23 mouse cellular contexts compared by ENCODE assay signal in the genomic region with DNA sequence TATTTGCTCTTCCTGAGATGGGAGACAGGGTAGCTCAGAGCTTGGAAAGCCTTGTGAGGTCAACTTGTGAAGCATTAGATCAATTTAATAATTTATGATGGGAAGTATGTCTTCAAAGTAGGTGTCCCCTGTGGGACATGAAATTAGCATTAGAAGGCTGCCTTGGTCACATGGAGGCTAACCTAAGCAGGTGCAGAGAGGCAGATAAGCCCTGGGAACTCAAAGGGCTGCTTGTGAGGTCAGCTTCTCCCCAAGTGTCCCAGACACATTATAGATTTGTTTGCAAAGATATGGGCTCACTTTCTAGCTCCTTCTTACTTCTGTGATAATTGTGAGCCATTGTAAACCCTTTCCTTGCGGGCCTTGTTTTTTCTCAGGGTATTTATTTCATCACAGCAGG.
DNase-seq lines count a peak whose midpoint lies in the region; ATAC-seq lines count a peak whose summit lies in the region.
"Had no signal": no experiment of that assay in that cellular context is flagged by ENCODE, and none has a peak within 500 bp of the region (broad histone marks: within the 10 kb centered on the region; RNA-seq: fewer than 3 reads in every experiment).

No protein-coding gene starts in this region.

- H3K9ac ChIP-seq in hindbrain, embryonic 11.5 days (ENCODE audit: low read depth, low read length) = no peak overlapping the region
- no peak overlapping the region for H3K9ac ChIP-seq in hindbrain, embryonic 13.5 days
- no peak overlapping the region for H3K9ac ChIP-seq in midbrain, embryonic 14.5 days (replicated peaks; ENCODE audit: low read length)
- no peak overlapping the region for H3K9ac ChIP-seq in forebrain, embryonic 15.5 days (replicated peaks)
- H3K9ac ChIP-seq in kidney, embryonic 14.5 days (ENCODE audit: low read depth, low read length) = no peak overlapping the region
- H3K9ac ChIP-seq: forebrain, embryonic 13.5 days; forebrain, postnatal 0 days; hindbrain, embryonic 15.5 days had no signal

- 39% methylated on average over 1 of the region's 1 CpGs for WGBS in hindbrain, embryonic 11.5 days
- WGBS in hindbrain, embryonic 13.5 days = 38% methylated on average over 1 of the region's 1 CpGs
- 30% methylated on average over 1 of the region's 1 CpGs for WGBS in midbrain, embryonic 14.5 days
- 46% methylated on average over 1 of the region's 1 CpGs for WGBS in midbrain, embryonic 10.5 days
- 19% methylated on average over 1 of the region's 1 CpGs for WGBS in forebrain, embryonic 15.5 days
- WGBS in kidney, embryonic 14.5 days = 50% methylated on average over 1 of the region's 1 CpGs

- no peak for DNase-seq in hindbrain, embryonic 11.5 days (ENCODE audit: low spot score)
- DNase-seq in midbrain, embryonic 14.5 days = peak; percentile 21
- no peak for DNase-seq in midbrain, embryonic 10.5 days (ENCODE audit: low spot score)
- peak; percentile 10 for DNase-seq in retina, postnatal 1 day
- DNase-seq: adrenal gland, adult 2 months; adrenal gland, postnatal 14 days; B cell, adult 2 months; cerebellum, adult 11-12 months; cerebellum, adult 8-10 months; cerebellum, postnatal 36 days; forebrain, postnatal 0 days; gastrocnemius, postnatal 25 days; heart, adult 11 months had no signal

- ATAC-seq in hindbrain, embryonic 11.5 days (ENCODE audit: low FRiP score) = peak; percentile 38; the same call in 1 of the 2 replicates
- ATAC-seq in hindbrain, embryonic 13.5 days (ENCODE audit: low FRiP score) = no peak
- no peak for ATAC-seq in midbrain, embryonic 14.5 days (ENCODE audit: low FRiP score, low TSS enrichment)
- peak; percentile 49 to 53; a peak in 2 of 4 replicates for ATAC-seq in hematopoietic stem cell, adult 5-6 weeks (replicated peaks in 1 of 2; ENCODE audit: insufficient read depth in 1 of 2, low FRiP score in 2 of 2, low TSS enrichment in 1 of 2, low read depth in 1 of 2, poor library complexity in 2 of 2, severe bottlenecking in 2 of 2)
- no peak for ATAC-seq in forebrain, embryonic 15.5 days (replicated peaks)
- no peak for ATAC-seq in kidney, embryonic 14.5 days (ENCODE audit: low FRiP score, low TSS enrichment)
- ATAC-seq: forebrain, embryonic 13.5 days; forebrain, postnatal 0 days had no signal

- H3K27ac ChIP-seq in hindbrain, embryonic 11.5 days (ENCODE audit: low read depth, low read length) = no peak overlapping the region
- H3K27ac ChIP-seq in hindbrain, embryonic 13.5 days = no peak overlapping the region
- H3K27ac ChIP-seq in midbrain, embryonic 14.5 days (replicated peaks; ENCODE audit: low read depth, low read length) = no peak overlapping the region
- H3K27ac ChIP-seq in midbrain, embryonic 10.5 days (replicated peaks) = no peak overlapping the region
- H3K27ac ChIP-seq in forebrain, embryonic 15.5 days (replicated peaks) = no peak overlapping the region
- H3K27ac ChIP-seq in kidney, embryonic 14.5 days (ENCODE audit: low read depth, low read length) = no peak overlapping the region
- H3K27ac ChIP-seq: forebrain, embryonic 10.5 days; forebrain, embryonic 13.5 days; hindbrain, embryonic 10.5 days; hindbrain, embryonic 15.5 days had no signal

- no peaks in the 10 kb centered on the region for H3K4me1 ChIP-seq in hindbrain, embryonic 11.5 days (replicated peaks; ENCODE audit: control insufficient read depth, insufficient read depth, low read length)
- no peaks in the 10 kb centered on the region for H3K4me1 ChIP-seq in hindbrain, embryonic 13.5 days (replicated peaks)
- no peaks in the 10 kb centered on the region for H3K4me1 ChIP-seq in midbrain, embryonic 14.5 days (ENCODE audit: control insufficient read depth, insufficient read depth, low read length)
- no peaks in the 10 kb centered on the region for H3K4me1 ChIP-seq in midbrain, embryonic 10.5 days
- H3K4me1 ChIP-seq in forebrain, embryonic 15.5 days = no peaks in the 10 kb centered on the region
- no peaks in the 10 kb centered on the region for H3K4me1 ChIP-seq in kidney, embryonic 14.5 days (ENCODE audit: control insufficient read depth, insufficient read depth, low read length)
- H3K4me1 ChIP-seq: forebrain, embryonic 10.5 days; forebrain, embryonic 13.5 days; hindbrain, embryonic 10.5 days; hindbrain, embryonic 15.5 days had no signal

- H3K4me3 ChIP-seq in hindbrain, embryonic 11.5 days (ENCODE audit: low read depth, low read length) = no peak overlapping the region
- H3K4me3 ChIP-seq in hindbrain, embryonic 13.5 days = no peak overlapping the region
- no peak overlapping the region for H3K4me3 ChIP-seq in midbrain, embryonic 14.5 days (replicated peaks; ENCODE audit: low read depth, low read length)
- H3K4me3 ChIP-seq in midbrain, embryonic 10.5 days = no peak overlapping the region
- H3K4me3 ChIP-seq in forebrain, embryonic 15.5 days = no peak overlapping the region
- H3K4me3 ChIP-seq in kidney, embryonic 14.5 days (ENCODE audit: low read length) = no peak overlapping the region
- H3K4me3 ChIP-seq: forebrain, embryonic 10.5 days; forebrain, embryonic 13.5 days; hindbrain, embryonic 10.5 days; hindbrain, embryonic 15.5 days had no signal

- H3K9me3 ChIP-seq in hindbrain, embryonic 11.5 days (ENCODE audit: control insufficient read depth, low read length) = no peaks in the 10 kb centered on the region
- no peaks in the 10 kb centered on the region for H3K9me3 ChIP-seq in hindbrain, embryonic 13.5 days
- H3K9me3 ChIP-seq in midbrain, embryonic 14.5 days (ENCODE audit: control insufficient read depth, low read length) = no peaks in the 10 kb centered on the region
- no peaks in the 10 kb centered on the region for H3K9me3 ChIP-seq in midbrain, embryonic 10.5 days (replicated peaks)
- no peaks in the 10 kb centered on the region for H3K9me3 ChIP-seq in forebrain, embryonic 15.5 days
- no peaks in the 10 kb centered on the region for H3K9me3 ChIP-seq in kidney, embryonic 14.5 days (ENCODE audit: control insufficient read depth, low read length)
- H3K9me3 ChIP-seq: forebrain, embryonic 10.5 days; forebrain, embryonic 13.5 days; hindbrain, embryonic 10.5 days; hindbrain, embryonic 15.5 days had no signal

- no peaks in the 10 kb centered on the region for H3K27me3 ChIP-seq in hindbrain, embryonic 11.5 days (ENCODE audit: control insufficient read depth, insufficient read depth, low read length)
- H3K27me3 ChIP-seq in hindbrain, embryonic 13.5 days = no peaks in the 10 kb centered on the region
- no peaks in the 10 kb centered on the region for H3K27me3 ChIP-seq in midbrain, embryonic 14.5 days (ENCODE audit: control insufficient read depth, insufficient read depth, low read length)
- H3K27me3 ChIP-seq in midbrain, embryonic 10.5 days (ENCODE audit: low read depth, poor library complexity, severe bottlenecking) = no peaks in the 10 kb centered on the region
- no peaks in the 10 kb centered on the region for H3K27me3 ChIP-seq in forebrain, embryonic 15.5 days
- H3K27me3 ChIP-seq in kidney, embryonic 14.5 days (ENCODE audit: control insufficient read depth, insufficient read depth, low read length) = no peaks in the 10 kb centered on the region
- H3K27me3 ChIP-seq: CH12.LX; forebrain, embryonic 13.5 days; hindbrain, embryonic 15.5 days had no signal

- no peak overlapping the region for H3K4me2 ChIP-seq in hindbrain, embryonic 11.5 days (replicated peaks; ENCODE audit: low read depth, low read length)
- no peak overlapping the region for H3K4me2 ChIP-seq in hindbrain, embryonic 13.5 days
- no peak overlapping the region for H3K4me2 ChIP-seq in midbrain, embryonic 14.5 days (ENCODE audit: low read length)
- H3K4me2 ChIP-seq in forebrain, embryonic 15.5 days (replicated peaks) = no peak overlapping the region
- no peak overlapping the region for H3K4me2 ChIP-seq in kidney, embryonic 14.5 days (replicated peaks; ENCODE audit: low read depth, low read length)
- H3K4me2 ChIP-seq: forebrain, embryonic 13.5 days; heart, embryonic 11.5 days; hindbrain, embryonic 15.5 days had no signal

- H3K36me3 ChIP-seq in hindbrain, embryonic 11.5 days (ENCODE audit: control insufficient read depth, insufficient read depth, low read length) = no peaks in the 10 kb centered on the region
- H3K36me3 ChIP-seq in hindbrain, embryonic 13.5 days = no peaks in the 10 kb centered on the region
- no peaks in the 10 kb centered on the region for H3K36me3 ChIP-seq in midbrain, embryonic 14.5 days (ENCODE audit: control insufficient read depth, insufficient read depth, low read length)
- H3K36me3 ChIP-seq in midbrain, embryonic 10.5 days = no peaks in the 10 kb centered on the region
- H3K36me3 ChIP-seq in forebrain, embryonic 15.5 days = no peaks in the 10 kb centered on the region
- H3K36me3 ChIP-seq in kidney, embryonic 14.5 days (ENCODE audit: control insufficient read depth, insufficient read depth, low read length) = no peaks in the 10 kb centered on the region
- H3K36me3 ChIP-seq: forebrain, embryonic 10.5 days; hindbrain, embryonic 10.5 days; hindbrain, embryonic 15.5 days had no signal

Comparison
In these comparisons a context has a peak if more than half of its experiments do, and no peak if none do; other contexts are left out.
1. ATAC-seq: peak in hindbrain, embryonic 11.5 days (single experiment) and hematopoietic stem cell, adult 5-6 weeks (2 of 2); none in hindbrain, embryonic 13.5 days (single experiment), midbrain, embryonic 14.5 days (single experiment), forebrain, embryonic 15.5 days (single experiment) and kidney, embryonic 14.5 days (single experiment).
2. DNase-seq: peak in midbrain, embryonic 14.5 days (single experiment) and retina, postnatal 1 day (single experiment); none in hindbrain, embryonic 11.5 days (single experiment) and midbrain, embryonic 10.5 days (single experiment).